Mouse (Mus musculus): ENCODE measurements around the gene Arhgef10l.

- TF ChIP-seq CTCF (IDR thresholded peaks at IDR 0.05; ENCODE audit: insufficient read depth, low read length) = no peak
- no peak for TF ChIP-seq POLR2A (IDR thresholded peaks at IDR 0.05; ENCODE audit: borderline replicate concordance, extremely low read depth, low read depth, low read length)
Measured at GRCm38 (mm10) chr4:140610841-140611609, 54.8 kb downstream of the Arhgef10l start.

Data from lung, adult 2 months (tissue).